Mouse (Mus musculus) heart, postnatal 14 days (tissue): ENCODE measurements around the gene Astl. TPM values are rescaled to one million over a fixed set of nuclear protein-coding genes. Genes with fewer than 3 reads are reported as not detected.
A peak's percentile ranks its signal among the peaks of the same experiment; 100 is the strongest.

Source experiments
- DNase-seq, 2 experiments: peaks; one replicate each; pipeline ENCODE4 v3.0.0; 2021 to 2022
- intact Hi-C: fragments of 180-260 bp; cut with DNase I; formaldehyde crosslinking; loops from one replicate; pipeline ENCODE4 v1.15.1; 2025
- total RNA-seq, 2 experiments: library from RNA; stranded (reverse); gene quantifications; 2 replicates each; pipeline ENCODE4 v1.2.3; 2021

The Astl gene
- total RNA-seq, 2 experiments from 2014 or later, result not detected

DNA sequence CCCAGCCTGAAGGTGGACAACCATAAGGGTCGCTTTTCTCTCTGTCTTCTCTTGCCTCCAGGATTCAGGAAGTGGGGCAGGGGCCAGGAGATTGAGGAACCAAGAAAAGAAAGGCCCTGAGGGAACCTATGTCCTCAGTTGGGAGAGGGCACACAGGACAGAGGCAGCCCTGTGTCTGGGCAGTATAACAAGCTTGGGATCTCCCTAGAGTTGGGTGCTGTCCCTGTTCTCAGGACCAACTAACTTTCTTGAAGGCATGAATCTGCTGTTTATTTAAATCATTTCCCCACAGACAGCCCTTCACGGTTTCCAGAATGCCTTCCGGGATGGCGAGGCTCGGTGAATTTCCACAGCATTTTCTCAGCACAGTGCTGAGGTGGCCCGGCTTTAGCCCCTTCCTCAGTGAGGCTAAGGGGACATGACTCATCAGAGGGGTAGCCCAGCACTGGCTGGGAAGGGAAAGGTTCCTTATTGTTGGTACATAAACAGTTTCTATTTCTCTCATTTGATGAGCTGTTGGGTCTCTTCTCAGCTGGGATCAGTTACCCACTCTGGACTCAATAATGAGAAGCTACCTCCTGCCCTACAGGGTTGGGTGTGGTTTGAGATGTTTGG is 15.7 kb upstream of the Astl start:
- intact Hi-C loops, result no loop called here
- no peak for DNase-seq

DNA sequence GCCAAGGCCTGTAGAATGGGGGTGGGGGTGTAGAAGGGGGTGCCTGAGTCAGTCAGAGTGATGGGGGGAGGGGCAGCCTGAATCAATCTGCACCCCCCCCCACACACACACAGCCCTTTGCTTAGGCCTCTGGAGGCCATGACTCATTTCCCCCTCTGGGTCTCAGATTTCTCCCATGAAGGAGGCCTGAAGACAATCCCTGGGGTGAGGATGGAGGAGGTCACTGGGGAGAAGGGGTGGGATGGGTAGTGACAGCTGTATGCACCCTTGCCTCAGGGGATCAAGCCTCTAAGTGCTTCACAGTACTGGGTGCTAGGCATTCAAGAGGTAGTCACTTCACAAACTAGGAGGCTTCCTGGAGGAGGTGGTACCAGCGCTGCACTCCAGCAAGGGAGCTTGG is 14.8 kb upstream of the Astl start:
- DNase-seq, result no peak
- intact Hi-C loops, result no loop called here

DNA sequence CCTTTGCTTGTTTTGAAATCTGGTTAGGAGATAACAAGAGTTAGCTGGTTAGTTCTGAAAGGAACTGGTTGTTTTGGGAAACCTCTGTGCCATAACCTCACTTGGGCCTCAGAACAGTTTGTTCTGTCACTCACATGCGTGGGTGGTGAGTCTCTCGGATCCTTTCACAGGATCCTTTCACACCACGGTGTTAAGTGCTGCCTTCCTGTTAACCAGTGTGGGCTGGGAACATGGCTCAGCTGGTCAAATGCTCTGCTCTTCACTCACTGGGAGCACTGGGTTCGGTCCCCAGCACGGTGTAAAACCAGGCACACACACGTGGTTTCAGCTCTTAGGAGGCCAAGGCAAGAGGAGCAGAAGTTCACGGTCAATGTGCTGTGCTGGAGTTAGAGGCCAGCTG is 14.0 kb upstream of the Astl start:
- intact Hi-C loops, result no loop called here
- DNase-seq, result no peak

DNA sequence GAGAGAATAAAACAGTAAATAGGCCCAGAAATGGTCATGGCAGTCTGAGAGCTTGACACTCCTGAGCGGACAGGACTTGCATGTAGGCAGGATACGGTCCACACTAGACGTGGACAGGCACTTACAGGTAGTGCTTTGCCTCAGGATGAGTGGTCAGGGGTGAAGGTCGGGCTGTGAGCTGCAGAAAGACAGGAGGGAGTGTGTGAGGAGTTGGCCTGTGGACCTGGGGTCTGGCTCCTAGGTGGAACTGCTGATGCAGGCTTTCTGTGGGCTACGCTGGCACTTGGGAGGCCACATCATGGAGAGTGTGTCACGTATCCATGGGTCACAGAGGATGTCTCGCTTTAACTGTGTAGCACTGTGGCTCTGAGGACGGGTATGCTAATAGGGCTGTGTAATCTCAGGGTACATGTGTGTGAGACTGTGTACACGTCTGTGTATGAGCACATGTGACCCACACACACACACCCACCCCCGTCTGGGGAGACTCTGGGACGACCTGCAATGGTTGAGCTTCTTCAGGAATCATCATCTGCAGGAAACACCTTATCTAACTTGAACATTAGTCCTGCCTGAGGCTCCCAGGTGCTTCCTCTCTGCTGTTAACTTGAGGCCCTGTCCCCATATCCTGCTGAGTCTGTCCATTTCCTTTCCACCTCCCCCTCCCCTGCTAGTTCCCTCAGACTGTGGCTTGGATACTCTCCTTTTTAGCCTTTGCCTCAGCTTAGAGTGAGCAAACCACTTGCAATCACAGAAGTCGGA is 10.2 kb upstream of the Astl start:
- intact Hi-C loops, result no loop called here
- no peak for DNase-seq

DNA sequence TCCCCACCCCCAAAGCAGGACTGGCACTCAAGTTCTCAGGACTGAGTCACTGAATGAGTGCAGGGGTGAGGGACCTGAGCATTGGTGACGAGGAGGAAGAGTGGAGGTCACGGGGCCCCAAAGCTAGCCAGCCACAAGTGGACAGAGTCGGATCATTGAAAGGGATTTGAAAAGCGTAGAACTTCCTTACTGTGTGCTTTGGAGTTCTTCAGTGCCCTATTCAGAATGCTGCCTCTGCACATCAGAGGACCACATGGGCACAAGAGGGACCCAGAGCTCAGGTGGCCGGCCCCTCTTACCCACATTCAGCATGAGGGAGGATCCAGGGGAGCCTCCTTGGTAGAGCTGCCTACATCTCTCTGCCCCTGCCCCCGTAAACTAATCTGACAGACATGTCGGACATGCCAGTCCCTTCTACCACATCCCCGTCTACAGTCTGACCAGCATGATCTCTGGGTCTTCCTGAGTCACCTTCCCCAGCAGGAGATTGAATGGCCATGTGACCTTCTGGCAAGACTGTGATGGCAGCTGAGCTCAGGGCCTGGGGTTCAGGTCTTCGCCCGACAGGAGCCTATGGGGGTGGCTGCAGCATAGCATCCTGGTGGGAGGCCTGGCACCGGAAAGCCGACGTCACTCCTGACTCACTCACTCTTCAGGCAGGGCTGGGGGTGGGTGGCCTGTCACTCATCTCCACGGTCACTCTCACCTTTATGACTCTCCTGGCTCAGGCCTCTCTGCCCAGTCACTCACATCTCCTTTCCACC is 5.5 kb upstream of the Astl start:
- intact Hi-C loops, result no loop called here

DNA sequence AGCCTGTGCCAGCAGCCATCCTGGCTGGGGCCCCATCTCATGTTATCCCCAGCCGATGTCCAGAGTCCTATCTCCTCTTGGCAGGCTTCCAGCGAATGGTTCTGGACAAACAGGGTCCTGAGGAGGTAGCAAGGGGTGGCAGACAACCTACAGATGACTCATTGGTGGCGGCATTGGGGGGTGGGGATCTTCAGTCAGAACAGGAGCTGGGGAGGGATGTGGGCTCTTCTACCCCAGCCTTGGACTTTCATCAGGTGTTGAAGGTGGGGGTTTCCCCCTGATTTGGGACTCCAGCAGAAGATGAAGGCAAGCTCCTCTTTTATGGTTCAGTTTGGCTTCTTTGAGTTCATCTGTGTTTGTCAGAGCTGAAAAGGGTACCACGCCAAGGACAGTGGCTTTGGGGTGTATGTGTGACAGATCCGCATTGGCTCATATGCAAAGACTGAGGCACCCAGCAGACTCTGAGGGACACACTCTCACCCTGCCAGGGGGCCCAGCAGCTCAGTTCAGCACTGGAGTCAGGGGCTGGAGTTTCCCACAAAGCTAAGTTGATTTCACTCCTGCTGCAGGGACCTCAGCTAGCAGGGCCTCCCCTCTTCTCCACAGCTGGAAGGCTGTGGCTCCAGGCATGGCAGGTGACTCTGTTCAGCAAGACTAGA is 4.4 kb upstream of the Astl start:
- no peak for DNase-seq
- intact Hi-C loops, result no loop called here

More for the DNA sequence above, 5.5 kb upstream of the Astl start:
- no peak for DNase-seq

DNA sequence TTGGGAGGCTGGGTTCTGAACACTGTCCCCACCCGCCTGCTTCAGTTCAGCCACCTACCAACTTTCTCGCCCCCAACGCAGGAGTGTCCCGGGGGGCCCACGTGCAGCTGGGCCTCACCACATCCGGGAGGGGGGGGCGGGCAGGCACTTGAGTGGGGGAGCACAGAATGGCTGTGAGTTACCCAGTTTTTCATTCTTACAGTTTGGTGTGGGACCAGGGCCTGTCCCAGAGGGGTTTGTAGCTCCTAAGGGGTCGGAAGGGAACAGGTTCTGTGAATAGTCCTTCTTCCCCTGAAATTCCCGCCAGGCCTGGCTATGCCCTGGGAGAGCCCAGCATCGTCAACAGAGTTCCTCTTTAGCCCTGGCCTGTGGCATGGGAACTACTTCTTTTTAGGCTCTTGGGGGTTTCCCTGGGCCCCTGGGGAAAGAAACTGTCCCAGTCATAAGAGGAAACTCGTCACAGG is 3.3 kb upstream of the Astl start:
- DNase-seq, result no peak
- intact Hi-C loops, result no loop called here

DNA sequence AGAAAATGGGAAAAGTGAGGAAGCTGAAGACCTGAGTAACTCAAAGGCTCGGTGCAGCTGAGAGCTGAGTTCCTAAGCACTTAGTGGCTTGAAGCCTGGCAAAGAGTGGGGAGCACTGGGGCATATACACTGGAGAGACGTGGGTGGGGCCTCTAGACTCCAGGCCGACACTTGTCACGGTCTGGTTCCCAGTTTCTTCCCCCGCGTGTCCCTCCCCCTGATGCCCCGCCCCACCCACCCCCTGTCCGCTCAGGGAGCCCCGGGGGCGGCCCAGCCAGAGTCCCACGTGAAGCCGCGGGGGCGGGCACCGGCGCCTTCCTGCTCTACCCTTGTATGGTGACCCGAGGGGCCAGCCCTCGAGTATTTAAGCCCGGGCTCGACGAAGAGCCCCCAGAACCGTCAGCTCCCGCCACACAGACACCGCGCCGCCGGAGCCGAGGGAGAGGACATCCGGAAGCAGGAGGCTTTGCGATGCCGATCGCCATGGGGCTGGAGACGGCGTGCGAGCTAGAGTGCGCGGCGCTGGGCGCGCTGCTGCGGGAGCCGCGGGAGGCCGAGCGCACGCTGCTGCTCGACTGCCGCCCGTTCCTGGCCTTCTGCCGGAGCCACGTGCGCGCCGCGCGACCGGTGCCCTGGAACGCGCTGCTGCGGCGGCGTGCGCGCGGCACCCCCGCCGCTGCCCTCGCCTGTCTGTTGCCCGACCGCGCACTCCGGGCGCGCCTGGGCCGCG is 2.5 kb upstream of the Astl start, which contains the start of gene Dusp2:
Dusp2 (plus strand) TSS at position 393 of the 730 bp plus-strand sequence.
- intact Hi-C loops, result no loop called here

DNA sequence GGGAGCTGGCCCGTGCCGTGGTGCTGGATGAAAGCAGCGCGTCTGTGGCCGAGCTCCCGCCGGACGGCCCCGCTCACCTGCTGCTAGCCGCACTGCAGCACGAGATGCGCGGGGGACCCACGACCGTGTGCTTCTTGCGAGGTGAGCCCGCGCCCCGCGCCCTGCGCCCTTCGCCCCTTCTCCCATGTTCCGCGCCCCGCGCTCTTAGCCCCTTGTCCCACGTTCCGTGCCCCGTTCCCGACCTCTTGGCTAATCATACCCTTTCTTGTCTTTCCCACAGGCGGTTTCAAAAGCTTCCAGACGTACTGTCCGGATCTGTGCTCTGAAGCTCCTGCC is 2.0 kb upstream of the Astl start:
- no peak for DNase-seq
- intact Hi-C loops, result no loop called here

More for the DNA sequence above, 2.5 kb upstream of the Astl start, which contains the start of gene Dusp2:
- DNase-seq, result peak; percentile 79 to 81

DNA sequence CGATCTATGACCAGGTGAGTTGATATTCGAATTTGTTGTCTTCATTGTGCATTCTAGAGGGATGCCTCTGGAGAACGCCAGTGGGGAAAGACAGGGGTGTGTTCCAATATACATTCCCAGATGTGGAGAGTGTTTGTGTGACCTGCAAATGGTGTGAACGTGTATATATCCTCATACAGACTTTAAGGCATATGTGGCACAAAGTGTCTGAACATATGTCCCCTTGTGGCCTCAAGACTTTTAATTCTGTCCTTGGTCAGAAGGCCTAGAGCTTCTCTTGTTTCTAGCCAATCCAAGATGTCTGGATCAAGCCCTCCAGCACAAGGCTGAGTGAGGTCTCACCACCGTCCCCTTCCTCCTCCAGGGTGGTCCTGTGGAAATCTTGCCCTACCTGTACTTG is 1.6 kb upstream of the Astl start:
- intact Hi-C loops, result no loop called here
- DNase-seq, result no peak

DNA sequence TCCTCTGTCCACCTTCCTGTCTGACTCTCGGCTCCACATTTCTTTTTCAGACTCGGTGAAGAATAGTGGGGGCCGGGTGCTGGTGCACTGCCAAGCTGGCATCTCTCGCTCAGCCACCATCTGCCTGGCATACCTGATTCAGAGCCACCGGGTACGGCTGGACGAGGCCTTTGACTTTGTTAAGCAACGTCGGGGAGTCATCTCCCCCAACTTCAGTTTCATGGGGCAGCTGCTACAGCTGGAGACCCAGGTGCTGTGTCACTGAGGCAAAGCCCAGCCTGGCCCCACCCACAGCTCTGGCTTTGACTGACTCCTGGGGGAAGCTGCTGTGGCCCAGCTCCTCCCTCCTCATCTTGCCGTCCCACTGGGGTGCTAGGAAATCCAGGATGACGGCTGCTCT is 908 bp upstream of the Astl start:
- no peak for DNase-seq
- intact Hi-C loops, result no loop called here

DNA sequence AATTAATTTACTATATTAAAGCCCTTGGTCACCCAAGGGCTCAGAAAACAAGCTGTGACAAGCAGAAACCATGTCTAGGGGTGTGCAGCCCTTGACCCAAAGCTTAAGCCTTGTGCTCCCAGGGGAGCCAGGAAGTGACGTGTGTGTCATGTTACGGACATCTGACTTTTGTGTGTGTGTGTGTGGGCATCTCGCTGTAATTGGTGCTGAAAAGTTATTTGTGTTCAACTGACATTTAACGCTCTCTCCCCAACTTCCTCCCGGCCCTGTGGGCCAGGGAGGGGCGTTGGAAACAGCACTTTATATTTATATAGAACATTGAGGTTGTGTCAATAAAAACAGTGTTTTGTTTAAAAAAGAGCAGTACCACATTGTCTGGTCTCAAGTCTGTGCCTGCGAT is 427 bp upstream of the Astl start:
- no peak for DNase-seq
- intact Hi-C loops, result no loop called here

DNA sequence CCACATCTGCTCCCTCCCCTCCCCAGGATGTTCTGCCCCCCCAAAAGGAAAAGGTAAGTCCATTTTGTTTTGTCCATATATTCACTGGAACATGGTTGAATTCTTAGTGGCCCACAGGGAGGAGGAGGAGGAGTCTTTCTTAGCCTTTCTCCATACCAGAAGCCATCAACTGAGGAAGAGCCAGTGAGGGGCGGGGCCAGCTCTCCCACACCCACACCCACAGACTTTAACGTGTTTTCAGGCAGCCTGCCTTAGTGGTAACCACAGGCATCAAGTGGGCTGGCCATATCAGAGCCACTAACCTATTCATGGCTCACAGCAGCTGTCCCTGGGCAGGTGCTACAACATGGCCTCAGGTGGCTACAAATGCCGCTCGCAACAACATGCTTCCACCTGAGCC is 394 bp downstream of the Astl start:
- no peak for DNase-seq
- intact Hi-C loops, result no loop called here

DNA sequence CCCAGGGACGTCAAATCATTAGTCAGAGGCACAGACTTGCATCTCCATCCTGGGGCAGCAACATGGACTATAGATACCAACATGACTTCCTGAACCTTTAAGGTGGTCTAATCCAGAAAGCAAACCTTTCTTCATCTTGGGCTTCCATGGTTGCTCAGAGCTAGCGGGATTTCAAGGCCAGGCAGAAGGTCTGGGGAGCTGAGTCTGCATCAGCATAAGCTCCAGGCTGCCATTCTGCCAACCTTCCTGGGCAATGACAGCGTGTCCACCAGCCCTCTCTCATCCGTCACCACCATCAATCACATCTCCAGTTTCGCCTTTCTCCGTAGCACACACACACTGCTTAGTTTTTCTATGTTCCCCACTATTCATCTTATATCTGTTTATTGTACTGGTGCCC is 823 bp downstream of the Astl start:
- no peak for DNase-seq
- intact Hi-C loops, result no loop called here

DNA sequence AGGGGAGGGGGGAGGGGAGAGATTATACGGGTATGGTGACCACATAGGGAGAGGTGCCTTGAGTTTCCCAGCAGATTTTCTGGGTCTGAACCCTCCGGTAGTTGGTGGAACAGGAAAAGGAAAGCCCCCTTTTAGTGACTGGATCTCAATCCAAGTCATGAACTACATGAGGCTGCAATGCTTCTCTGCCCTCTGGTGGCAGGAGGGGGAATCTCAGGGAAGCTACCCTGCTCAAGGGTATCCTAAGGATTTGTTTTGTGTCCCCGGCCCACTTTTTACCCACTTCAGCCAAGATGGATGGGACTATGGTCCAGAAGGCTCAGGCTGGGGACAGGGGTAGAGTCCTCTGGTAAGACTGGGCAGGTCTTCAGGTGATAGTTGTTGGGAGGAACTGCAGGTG is 2.7 kb downstream of the Astl start:
- intact Hi-C loops, result loop anchor here (2.0 to 5.0 kb wide), 3 partner anchors 34 to 174 kb away; partner anchors contain the start of genes Ciao1 and Tmem127
- DNase-seq, result peak; percentile 61 to 73

DNA sequence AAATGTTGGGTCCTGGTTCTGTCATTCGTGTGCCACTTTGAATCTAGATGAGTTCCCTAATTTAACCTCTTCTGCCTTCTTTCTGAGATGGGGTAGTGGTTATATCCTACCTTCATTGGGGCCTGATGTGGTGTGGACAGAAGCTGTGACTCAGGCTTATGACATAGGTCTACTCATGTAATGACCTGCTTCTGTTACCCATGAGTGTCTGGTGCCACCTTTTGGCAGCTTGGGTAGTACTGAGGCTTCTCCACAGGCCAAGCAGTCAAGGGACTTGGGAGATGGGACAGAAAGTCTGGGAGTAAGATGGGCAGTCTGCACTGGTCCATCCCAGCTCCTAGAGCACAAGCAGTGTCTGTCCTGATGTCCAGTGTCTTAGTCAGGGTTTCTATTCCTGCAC is 7.9 kb downstream of the Astl start:
- intact Hi-C loops, result no loop called here
- DNase-seq, result no peak

DNA sequence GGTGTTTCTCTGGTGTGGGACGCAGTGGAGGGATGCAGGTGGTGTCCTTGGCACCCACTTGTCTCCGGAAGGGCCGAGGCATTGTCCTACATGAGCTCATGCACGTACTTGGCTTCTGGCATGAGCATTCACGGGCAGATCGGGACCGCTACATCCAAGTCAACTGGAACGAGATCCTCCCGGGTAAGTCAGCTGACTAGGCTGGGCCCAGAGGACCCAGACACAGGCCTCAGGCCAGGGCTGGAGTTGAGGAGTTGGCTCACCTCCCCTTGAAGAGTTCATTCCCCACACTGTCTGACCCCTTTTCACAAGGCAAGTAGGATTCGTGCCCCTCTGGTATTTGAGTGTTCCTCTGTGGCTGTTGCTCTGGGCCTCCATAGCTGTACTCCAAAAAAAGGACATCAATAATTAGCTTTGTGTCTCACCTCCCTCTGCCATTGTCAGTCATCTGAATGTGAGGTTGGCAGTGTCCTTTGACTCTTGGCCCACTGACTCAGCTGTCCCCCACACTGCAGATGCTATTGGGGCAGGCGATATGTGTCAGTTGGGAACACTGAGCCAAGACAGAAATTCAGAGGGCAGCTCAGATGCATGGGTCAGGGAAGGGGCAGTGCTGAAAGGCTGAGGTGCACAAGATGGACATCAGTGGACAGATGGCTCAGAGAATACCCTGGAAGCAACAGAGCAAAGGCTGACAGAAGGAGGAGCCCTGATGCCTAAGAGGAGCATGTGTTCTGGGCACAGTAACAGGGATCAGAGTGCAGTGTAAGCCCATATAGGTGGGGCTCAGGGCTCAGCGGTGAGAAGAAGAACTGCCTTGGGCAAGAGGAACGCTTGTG is 8.9 kb downstream of the Astl start:
- intact Hi-C loops, result no loop called here

DNA sequence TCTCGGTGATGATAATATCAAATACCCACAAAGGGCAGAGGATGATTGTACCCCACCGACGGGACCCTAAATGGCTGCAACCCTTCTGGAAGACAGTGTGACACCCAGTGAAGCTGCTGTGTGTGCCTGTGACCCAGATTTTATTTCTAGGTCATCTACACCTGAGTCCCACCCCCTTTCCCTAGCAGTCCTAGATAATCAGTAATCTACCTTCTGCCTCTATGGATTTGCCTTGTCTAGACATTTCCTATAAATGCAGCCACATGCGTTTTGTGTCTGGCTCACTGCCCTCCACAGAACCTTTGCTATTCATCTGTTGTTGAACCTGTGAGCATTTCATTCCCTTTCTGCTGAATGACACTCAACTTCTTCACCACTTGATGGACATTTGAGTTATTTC is 15.4 kb downstream of the Astl start:
- DNase-seq, result no peak
- intact Hi-C loops, result no loop called here

More for the DNA sequence above, 8.9 kb downstream of the Astl start:
- no peak for DNase-seq
